Mouse (Mus musculus): ENCODE measurements around the gene Cacybp. TPM values are rescaled to one million over a fixed set of nuclear protein-coding genes. Genes with fewer than 3 reads are reported as not detected.

The Cacybp gene
- 170 and 204 TPM in 2 replicates for total RNA-seq (2017)

- ATAC-seq (replicated peaks in 1 of 2; ENCODE audit: insufficient read depth in 1 of 2, low FRiP score in 2 of 2, low TSS enrichment in 1 of 2, low read depth in 1 of 2, poor library complexity in 2 of 2, severe bottlenecking in 2 of 2), result peak; percentile 94 to 96
Observed at GRCm38 (mm10) chr1:160212703-160213669, at the start of gene Cacybp. Gene Cacybp (minus strand): TSS chr1:160212875.

- no peak for ATAC-seq (replicated peaks in 1 of 2; ENCODE audit: insufficient read depth in 1 of 2, low FRiP score in 2 of 2, low TSS enrichment in 1 of 2, low read depth in 1 of 2, poor library complexity in 2 of 2, severe bottlenecking in 2 of 2)
Observed at GRCm38 (mm10) chr1:160262415-160262814, 49.7 kb upstream of the Cacybp start.

- no peak for ATAC-seq (replicated peaks in 1 of 2; ENCODE audit: insufficient read depth in 1 of 2, low FRiP score in 2 of 2, low TSS enrichment in 1 of 2, low read depth in 1 of 2, poor library complexity in 2 of 2, severe bottlenecking in 2 of 2)
Observed at GRCm38 (mm10) chr1:160261849-160262248, 49.2 kb upstream of the Cacybp start.

GRCm38 (mm10) chr1:160260605-160261004, 47.9 kb upstream of the Cacybp start:
- ATAC-seq (replicated peaks in 1 of 2; ENCODE audit: insufficient read depth in 1 of 2, low FRiP score in 2 of 2, low TSS enrichment in 1 of 2, low read depth in 1 of 2, poor library complexity in 2 of 2, severe bottlenecking in 2 of 2), result no peak; a peak in 1 of 4 replicates

GRCm38 (mm10) chr1:160259884-160260283, 47.2 kb upstream of the Cacybp start:
- no peak for ATAC-seq (replicated peaks in 1 of 2; ENCODE audit: insufficient read depth in 1 of 2, low FRiP score in 2 of 2, low TSS enrichment in 1 of 2, low read depth in 1 of 2, poor library complexity in 2 of 2, severe bottlenecking in 2 of 2)

- no peak for ATAC-seq (replicated peaks in 1 of 2; ENCODE audit: insufficient read depth in 1 of 2, low FRiP score in 2 of 2, low TSS enrichment in 1 of 2, low read depth in 1 of 2, poor library complexity in 2 of 2, severe bottlenecking in 2 of 2)
Observed at GRCm38 (mm10) chr1:160253108-160253507, 40.4 kb upstream of the Cacybp start.

- 0 out of 4 replicates have a peak, but pooled peaks of 1 of the 2 experiments have one; percentile 9 for ATAC-seq (replicated peaks in 1 of 2; ENCODE audit: insufficient read depth in 1 of 2, low FRiP score in 2 of 2, low TSS enrichment in 1 of 2, low read depth in 1 of 2, poor library complexity in 2 of 2, severe bottlenecking in 2 of 2)
Observed at GRCm38 (mm10) chr1:160251388-160252007, 38.8 kb upstream of the Cacybp start.

GRCm38 (mm10) chr1:160250782-160251181, 38.1 kb upstream of the Cacybp start:
- ATAC-seq (replicated peaks in 1 of 2; ENCODE audit: insufficient read depth in 1 of 2, low FRiP score in 2 of 2, low TSS enrichment in 1 of 2, low read depth in 1 of 2, poor library complexity in 2 of 2, severe bottlenecking in 2 of 2), result no peak

GRCm38 (mm10) chr1:160249786-160250185, 37.1 kb upstream of the Cacybp start:
- no peak for ATAC-seq (replicated peaks in 1 of 2; ENCODE audit: insufficient read depth in 1 of 2, low FRiP score in 2 of 2, low TSS enrichment in 1 of 2, low read depth in 1 of 2, poor library complexity in 2 of 2, severe bottlenecking in 2 of 2)

GRCm38 (mm10) chr1:160247473-160247872, 34.8 kb upstream of the Cacybp start:
- 0 out of 4 replicates have a peak, but pooled peaks of 1 of the 2 experiments have one; percentile 29 for ATAC-seq (replicated peaks in 1 of 2; ENCODE audit: insufficient read depth in 1 of 2, low FRiP score in 2 of 2, low TSS enrichment in 1 of 2, low read depth in 1 of 2, poor library complexity in 2 of 2, severe bottlenecking in 2 of 2)

GRCm38 (mm10) chr1:160246844-160247243, 34.2 kb upstream of the Cacybp start:
- no peak for ATAC-seq (replicated peaks in 1 of 2; ENCODE audit: insufficient read depth in 1 of 2, low FRiP score in 2 of 2, low TSS enrichment in 1 of 2, low read depth in 1 of 2, poor library complexity in 2 of 2, severe bottlenecking in 2 of 2)

GRCm38 (mm10) chr1:160245954-160246353, 33.3 kb upstream of the Cacybp start:
- ATAC-seq (replicated peaks in 1 of 2; ENCODE audit: insufficient read depth in 1 of 2, low FRiP score in 2 of 2, low TSS enrichment in 1 of 2, low read depth in 1 of 2, poor library complexity in 2 of 2, severe bottlenecking in 2 of 2), result peak; percentile 89 to 93

- no peak for ATAC-seq (replicated peaks in 1 of 2; ENCODE audit: insufficient read depth in 1 of 2, low FRiP score in 2 of 2, low TSS enrichment in 1 of 2, low read depth in 1 of 2, poor library complexity in 2 of 2, severe bottlenecking in 2 of 2)
Observed at GRCm38 (mm10) chr1:160244689-160245088, 32.0 kb upstream of the Cacybp start.

GRCm38 (mm10) chr1:160240091-160240490, 27.4 kb upstream of the Cacybp start:
- ATAC-seq (replicated peaks in 1 of 2; ENCODE audit: insufficient read depth in 1 of 2, low FRiP score in 2 of 2, low TSS enrichment in 1 of 2, low read depth in 1 of 2, poor library complexity in 2 of 2, severe bottlenecking in 2 of 2), result no peak

GRCm38 (mm10) chr1:160238852-160239443, 26.3 kb upstream of the Cacybp start:
- ATAC-seq (replicated peaks in 1 of 2; ENCODE audit: insufficient read depth in 1 of 2, low FRiP score in 2 of 2, low TSS enrichment in 1 of 2, low read depth in 1 of 2, poor library complexity in 2 of 2, severe bottlenecking in 2 of 2), result no peak

- no peak for ATAC-seq (replicated peaks in 1 of 2; ENCODE audit: insufficient read depth in 1 of 2, low FRiP score in 2 of 2, low TSS enrichment in 1 of 2, low read depth in 1 of 2, poor library complexity in 2 of 2, severe bottlenecking in 2 of 2)
Observed at GRCm38 (mm10) chr1:160237981-160238380, 25.3 kb upstream of the Cacybp start.

- peak; percentile 74 to 89 for ATAC-seq (replicated peaks in 1 of 2; ENCODE audit: insufficient read depth in 1 of 2, low FRiP score in 2 of 2, low TSS enrichment in 1 of 2, low read depth in 1 of 2, poor library complexity in 2 of 2, severe bottlenecking in 2 of 2)
Observed at GRCm38 (mm10) chr1:160233921-160234320, 21.2 kb upstream of the Cacybp start.

- no peak for ATAC-seq (replicated peaks in 1 of 2; ENCODE audit: insufficient read depth in 1 of 2, low FRiP score in 2 of 2, low TSS enrichment in 1 of 2, low read depth in 1 of 2, poor library complexity in 2 of 2, severe bottlenecking in 2 of 2)
Observed at GRCm38 (mm10) chr1:160232113-160232512, 19.4 kb upstream of the Cacybp start.
